Mouse (Mus musculus) limb, embryonic 13.5 days (tissue): ENCODE measurements around the gene Gm28043. TPM values are rescaled to one million over a fixed set of nuclear protein-coding genes. Genes with fewer than 3 reads are reported as not detected.
"Not testable (repeated sequence)": the region's sequence is repeated elsewhere in the genome, so short reads cannot be mapped to it uniquely, and the experiment has no call there.

ENCODE experiments used
- ATAC-seq: fragments of 200-750 bp; cut with Nextera tagmentation; 2 replicates; pipeline ENCODE4 v1.8.0; 2017; ENCODE audit warnings: low read depth, moderate number of reproducible peaks, moderate TSS enrichment; ENCODE audit not compliant: low FRiP score
- H3K27ac ChIP-seq: fragments of 300-500 bp; sonication (generic); 2 replicates; pipeline ENCODE4 v1.5.1; 2015; ENCODE audit warnings: inconsistent platforms, mild to moderate bottlenecking, moderate library complexity
- H3K27me3 ChIP-seq: fragments of 300-500 bp; sonication (generic); 2 replicates; pipeline ENCODE4 v1.6.1; 2015; ENCODE audit warnings: mild to moderate bottlenecking, inconsistent platforms
- H3K36me3 ChIP-seq: fragments of 300-500 bp; sonication (generic); 2 replicates; pipeline ENCODE4 v1.6.1; 2015; ENCODE audit warnings: inconsistent platforms, mild to moderate bottlenecking, moderate library complexity
- H3K4me1 ChIP-seq: fragments of 300-500 bp; sonication (generic); 2 replicates; pipeline ENCODE4 v1.6.1; 2015; ENCODE audit warnings: inconsistent platforms
- H3K4me2 ChIP-seq: fragments of 300-500 bp; sonication (generic); replicated peaks from 2 replicates; pipeline ENCODE4 v1.6.1; 2015; ENCODE audit warnings: inconsistent platforms, mild to moderate bottlenecking, moderate library complexity
- H3K4me3 ChIP-seq: fragments of 300-500 bp; sonication (generic); 2 replicates; pipeline ENCODE4 v1.5.1; 2015; ENCODE audit warnings: moderate library complexity, mild to moderate bottlenecking, inconsistent platforms
- H3K9ac ChIP-seq: fragments of 300-500 bp; sonication (generic); 2 replicates; pipeline ENCODE4 v1.6.1; 2015; ENCODE audit warnings: mild to moderate bottlenecking, inconsistent platforms
- H3K9me3 ChIP-seq: fragments of 300-500 bp; sonication (generic); 2 replicates; pipeline ENCODE4 v1.6.1; 2016; ENCODE audit warnings: inconsistent platforms
- WGBS: fragments of 180-500 bp; shearing (Covaris S2); methylation state at CpG from one replicate; pipeline ENCODE4 v1.1.7; 2015; 5-methylcytosine and 5-hydroxymethylcytosine counted together
- polyA plus RNA-seq: library from polyadenylated mRNA; unstranded; fragments of >200 nt; fragmentation: Nextera tagmentation; extraction: Ambion mirVana; gene quantifications from 2 replicates; pipeline ENCODE4 v1.2.1, GENCODE M21; 2015

Gm28043 gene
- polyA plus RNA-seq, 1 experiment from 2014 or later: 3.1 TPM

DNA sequence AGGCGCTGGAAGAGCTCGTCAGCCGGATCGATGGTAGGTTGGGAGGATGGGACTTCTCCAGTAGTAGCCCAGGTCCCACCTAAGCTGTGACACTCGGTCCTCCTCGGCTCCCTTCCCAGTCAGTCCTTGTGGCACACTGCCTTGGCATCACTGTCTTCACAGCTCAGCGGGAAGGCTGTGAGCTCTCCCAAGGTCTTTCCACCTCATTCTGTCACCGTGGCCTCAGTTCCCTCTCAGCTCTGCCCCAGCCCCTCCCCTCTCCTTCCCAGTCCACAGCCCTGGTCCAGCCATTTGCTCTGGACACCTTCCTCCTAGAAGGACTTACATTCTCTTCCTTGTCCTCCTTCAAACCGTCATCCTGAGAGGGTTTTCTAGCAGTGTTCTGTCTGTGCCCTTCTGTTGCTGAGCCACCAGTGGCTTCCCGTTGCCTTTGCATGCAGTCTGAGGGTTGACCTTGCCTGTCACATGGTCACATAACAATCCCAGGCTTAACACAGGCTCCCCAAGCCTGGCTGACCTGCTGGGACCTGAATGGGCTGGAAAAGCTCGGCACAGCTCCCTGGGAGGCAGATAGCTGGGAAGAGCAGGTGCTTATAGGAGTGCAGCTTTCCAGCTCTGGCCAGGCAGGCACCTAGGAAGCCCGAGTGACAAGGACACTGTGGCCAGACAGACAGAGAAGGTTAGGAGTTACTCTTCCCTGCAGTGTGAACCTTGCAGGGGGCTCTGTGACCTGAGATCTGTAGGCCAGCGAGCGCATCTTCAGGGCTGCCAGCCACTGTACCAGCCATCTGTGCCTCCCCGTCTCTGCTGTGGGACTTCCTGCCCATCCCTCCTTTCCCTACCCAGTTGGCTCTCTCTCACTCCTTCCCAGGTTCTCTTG is 18.5 kb upstream of the Gm28043 start:
- ATAC-seq: no peak
- 84% methylated on average over 15 of the region's 15 CpGs for WGBS
- Histone ChIP-seq H3K4me2 (no peak overlapping the region), H3K9ac (no peak overlapping the region), H3K27me3 (no peaks in the 10 kb centered on the region), H3K9me3 (no peaks in the 10 kb centered on the region), H3K4me3 (no peak overlapping the region), H3K27ac (no peak overlapping the region), H3K4me1 (no peaks in the 10 kb centered on the region), H3K36me3 (peaks cover 86% of the 10 kb centered on the region)

DNA sequence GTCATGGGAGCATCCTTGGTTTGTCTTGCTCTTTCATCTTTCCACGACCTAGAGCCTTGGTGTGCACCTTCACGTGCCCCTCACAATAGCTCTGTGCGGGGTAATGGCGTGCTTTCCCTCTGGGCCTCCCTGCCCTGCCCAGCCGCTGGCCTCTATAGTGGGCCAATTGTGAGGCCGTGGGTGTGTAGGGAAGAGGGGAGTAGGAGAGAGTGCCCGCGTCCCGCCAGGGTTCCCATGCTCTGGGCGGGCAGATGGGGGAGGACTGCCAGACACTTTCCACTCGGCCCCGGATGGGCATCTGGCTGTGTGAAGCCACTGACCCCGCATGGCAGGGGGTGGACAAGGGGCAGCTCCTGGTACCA is 17.9 kb upstream of the Gm28043 start:
- H3K27ac ChIP-seq: no peak overlapping the region
- H3K27me3 ChIP-seq: no peaks in the 10 kb centered on the region
- no peak overlapping the region for H3K4me2 ChIP-seq
- H3K9me3 ChIP-seq: no peaks in the 10 kb centered on the region
- peaks cover 88% of the 10 kb centered on the region for H3K36me3 ChIP-seq
- H3K4me3 ChIP-seq: no peak overlapping the region
- WGBS: 83% methylated on average over 13 of the region's 13 CpGs
- H3K4me1 ChIP-seq: no peaks in the 10 kb centered on the region
- ATAC-seq: no peak
- no peak overlapping the region for H3K9ac ChIP-seq

- Histone ChIP-seq H3K4me1 (no peaks in the 10 kb centered on the region), H3K27ac (no peak overlapping the region), H3K4me2 (no peak overlapping the region), H3K36me3 (peaks cover 93% of the 10 kb centered on the region), H3K9me3 (0 out of 2 replicates have a peak, but pooled peaks cover 3% of the 10 kb centered on the region), H3K9ac (no peak overlapping the region), H3K4me3 (no peak overlapping the region), H3K27me3 (no peaks in the 10 kb centered on the region)
- no peak for ATAC-seq
- WGBS: 93% methylated on average over 14 of the region's 14 CpGs
Observed at GRCm38 (mm10) chr17:29599051-29599450, 15.6 kb upstream of the Gm28043 start.

DNA sequence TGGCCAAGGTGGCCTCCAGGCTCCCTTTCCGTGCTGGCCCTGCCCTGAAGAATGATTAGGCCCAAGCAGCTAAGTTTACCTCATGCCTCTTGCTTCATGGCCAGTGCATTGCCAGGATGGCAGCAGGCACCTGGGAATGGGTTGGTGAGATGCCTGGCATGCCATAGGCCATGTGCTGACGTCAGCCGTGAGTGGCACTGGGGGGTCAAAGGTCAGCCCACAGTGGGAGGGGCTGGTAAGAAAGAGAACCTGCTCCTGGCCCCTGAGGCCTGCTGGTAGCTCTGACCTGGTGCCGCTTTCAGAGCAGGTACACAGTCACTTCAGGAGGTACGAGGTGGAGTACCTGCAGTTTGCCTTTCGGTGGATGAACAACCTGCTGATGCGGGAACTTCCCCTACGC is 15.1 kb upstream of the Gm28043 start:
- Histone ChIP-seq H3K36me3 (peaks cover 91% of the 10 kb centered on the region), H3K4me2 (no peak overlapping the region), H3K27me3 (no peaks in the 10 kb centered on the region), H3K27ac (no peak overlapping the region), H3K4me3 (no peak overlapping the region), H3K4me1 (no peaks in the 10 kb centered on the region), H3K9me3 (0 out of 2 replicates have a peak, but pooled peaks cover 3% of the 10 kb centered on the region), H3K9ac (no peak overlapping the region)
- no peak for ATAC-seq
- WGBS: 78% methylated on average over 8 of the region's 8 CpGs

- 74% methylated on average over 4 of the region's 4 CpGs for WGBS
- ATAC-seq: no peak
- H3K4me2 ChIP-seq: no peak overlapping the region
Observed at GRCm38 (mm10) chr17:29601391-29601790, 13.3 kb upstream of the Gm28043 start.

DNA sequence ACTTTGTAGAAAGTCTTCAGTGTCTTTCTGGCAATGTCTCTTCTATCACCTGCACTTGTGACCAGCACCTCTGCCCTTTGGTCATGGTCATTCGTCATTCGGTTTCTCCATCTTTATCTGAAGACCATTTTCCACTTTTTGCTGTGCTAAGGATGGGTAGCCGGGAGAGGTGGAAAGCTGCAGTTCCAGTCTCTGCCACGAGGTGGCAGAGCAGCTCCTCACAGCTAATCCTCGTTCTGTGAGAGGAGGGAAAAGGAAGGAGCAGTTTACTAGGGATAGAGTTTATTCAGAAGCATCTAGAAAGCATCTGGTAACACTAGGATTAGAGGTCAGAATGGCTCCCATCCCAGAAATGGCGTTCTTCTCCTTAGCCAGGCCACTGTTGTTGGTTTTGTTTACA is 11.4 kb upstream of the Gm28043 start:
- no peak overlapping the region for H3K4me3 ChIP-seq
- no peak overlapping the region for H3K27ac ChIP-seq
- no peak overlapping the region for H3K4me2 ChIP-seq
- no peaks in the 10 kb centered on the region for H3K27me3 ChIP-seq
- peaks cover 81% of the 10 kb centered on the region for H3K36me3 ChIP-seq
- 0 out of 2 replicates have a peak, but pooled peaks cover 3% of the 10 kb centered on the region for H3K9me3 ChIP-seq
- ATAC-seq: 0 out of 2 replicates have a peak, but pooled peaks have one; percentile 22
- H3K9ac ChIP-seq: no peak overlapping the region
- no peaks in the 10 kb centered on the region for H3K4me1 ChIP-seq
- WGBS: 22% methylated on average over 6 of the region's 6 CpGs

More at GRCm38 (mm10) chr17:29601391-29601790, 13.3 kb upstream of the Gm28043 start:
- Histone ChIP-seq H3K9me3 (0 out of 2 replicates have a peak, but pooled peaks cover 3% of the 10 kb centered on the region), H3K4me3 (no peak overlapping the region), H3K9ac (no peak overlapping the region), H3K4me1 (no peaks in the 10 kb centered on the region), H3K27me3 (no peaks in the 10 kb centered on the region), H3K27ac (no peak overlapping the region), H3K36me3 (peaks cover 89% of the 10 kb centered on the region)

GRCm38 (mm10) chr17:29613453-29613852 is 1.2 kb upstream of the Gm28043 start:
- H3K27me3 ChIP-seq, H3K4me2 ChIP-seq, H3K36me3 ChIP-seq, H3K9me3 ChIP-seq, H3K27ac ChIP-seq, H3K9ac ChIP-seq, H3K4me3 ChIP-seq, ATAC-seq: not testable (repeated sequence)
- peaks cover 24% of the 10 kb centered on the region for H3K4me1 ChIP-seq
- WGBS: 84% methylated on average over 5 of the region's 5 CpGs

- Histone ChIP-seq H3K4me2 (peak overlapping the region; percentile 72), H3K4me1 (peaks cover 24% of the 10 kb centered on the region), H3K9ac (peak overlapping the region; percentile 99), H3K27me3 (no peaks in the 10 kb centered on the region), H3K27ac (peak overlapping the region; percentile 97), H3K9me3 (no peaks in the 10 kb centered on the region), H3K36me3 (peaks cover 18% of the 10 kb centered on the region), H3K4me3 (peak overlapping the region; percentile 99)
- ATAC-seq: no peak
- WGBS: under 1% methylated on average over 43 of the region's 43 CpGs
Observed at GRCm38 (mm10) chr17:29615024-29615551, 412 bp downstream of the Gm28043 start.

DNA sequence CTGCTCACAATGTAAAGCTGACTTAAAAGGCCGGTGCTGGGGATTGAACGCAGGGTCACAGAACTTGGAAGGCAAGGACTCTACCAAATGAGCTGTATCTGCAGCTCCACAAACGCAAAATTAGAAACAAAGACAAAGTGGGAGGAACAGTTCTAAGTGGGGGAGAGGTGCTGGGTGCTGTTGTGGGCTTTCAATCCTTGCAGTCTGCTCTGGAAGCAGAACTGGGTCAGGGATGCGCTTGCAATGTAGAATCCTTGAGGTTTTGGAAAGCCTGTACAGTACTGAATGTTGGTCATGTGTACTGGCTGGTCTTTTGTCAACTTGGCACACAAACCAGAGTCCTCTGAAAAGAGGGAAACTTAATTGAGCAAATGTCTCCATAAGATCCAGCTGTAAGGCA is 940 bp downstream of the Gm28043 start:
- 0 out of 2 replicates have a peak overlapping the region, but pooled peaks have one; percentile 97 for H3K27ac ChIP-seq
- peaks cover 20% of the 10 kb centered on the region for H3K36me3 ChIP-seq
- no peak for ATAC-seq
- H3K27me3 ChIP-seq: no peaks in the 10 kb centered on the region
- WGBS: 9% methylated on average over 4 of the region's 4 CpGs
- H3K4me1 ChIP-seq: peaks cover 24% of the 10 kb centered on the region
- H3K4me3 ChIP-seq: peak overlapping the region; percentile 99
- H3K9me3 ChIP-seq: no peaks in the 10 kb centered on the region
- H3K4me2 ChIP-seq: peak overlapping the region; percentile 72
- H3K9ac ChIP-seq: peak overlapping the region; percentile 99

DNA sequence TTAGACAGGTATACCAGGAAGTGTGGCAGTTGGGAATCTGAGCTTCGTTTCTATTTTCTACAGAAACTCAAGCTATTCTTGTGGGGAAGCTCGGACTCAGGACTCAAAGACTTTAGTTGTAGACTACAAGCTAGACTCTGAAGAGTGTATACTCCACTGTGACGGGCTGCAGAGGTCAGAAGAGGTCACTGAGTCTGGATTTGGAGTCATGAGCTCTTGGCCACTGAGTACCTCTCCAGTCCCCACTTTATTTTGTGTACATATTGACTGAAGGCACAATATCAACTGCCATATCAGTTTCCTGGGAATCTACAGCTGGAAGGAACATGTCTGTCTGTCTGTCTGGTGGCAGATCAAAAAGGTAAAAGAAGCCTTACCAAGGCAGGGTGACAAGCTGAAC is 4.6 kb downstream of the Gm28043 start:
- 85% methylated on average over 3 of the region's 3 CpGs for WGBS
- ATAC-seq: no peak
- Histone ChIP-seq H3K9me3 (no peaks in the 10 kb centered on the region), H3K36me3 (peaks cover 56% of the 10 kb centered on the region), H3K9ac (no peak overlapping the region), H3K4me3 (no peak overlapping the region), H3K27ac (no peak overlapping the region), H3K4me1 (peaks cover 21% of the 10 kb centered on the region), H3K4me2 (no peak overlapping the region), H3K27me3 (no peaks in the 10 kb centered on the region)

DNA sequence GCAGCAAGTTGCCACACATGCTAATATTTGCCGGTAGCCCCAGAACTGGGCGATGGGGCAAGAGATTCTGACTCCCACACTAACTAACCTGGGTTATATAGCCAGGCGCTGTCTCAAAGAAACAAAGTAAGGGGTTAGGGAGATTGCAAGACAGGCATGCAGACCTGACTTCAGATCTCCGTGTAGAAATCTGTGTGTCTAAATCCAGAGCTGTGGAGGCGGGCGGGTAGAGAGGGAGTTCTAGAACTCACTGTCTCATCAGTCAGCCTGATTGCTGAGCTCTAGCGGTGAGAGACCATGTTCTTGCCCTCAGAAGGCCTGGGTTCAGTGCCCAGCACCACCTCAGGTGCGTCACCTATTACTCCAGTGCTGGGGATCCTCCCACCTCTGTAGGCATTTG is 8.8 kb downstream of the Gm28043 start:
- Histone ChIP-seq H3K4me3 (no peak overlapping the region), H3K4me1 (no peaks in the 10 kb centered on the region), H3K9me3 (no peaks in the 10 kb centered on the region), H3K36me3 (peaks cover 95% of the 10 kb centered on the region), H3K27me3 (no peaks in the 10 kb centered on the region), H3K4me2 (no peak overlapping the region), H3K9ac (no peak overlapping the region), H3K27ac (no peak overlapping the region)
- no peak for ATAC-seq
- 93% methylated on average over 8 of the region's 8 CpGs for WGBS

- H3K4me1 ChIP-seq: no peaks in the 10 kb centered on the region
- H3K9ac ChIP-seq: no peak overlapping the region
- peaks cover 96% of the 10 kb centered on the region for H3K36me3 ChIP-seq
- H3K27me3 ChIP-seq: no peaks in the 10 kb centered on the region
- ATAC-seq: no peak
- WGBS: 80% methylated on average over 9 of the region's 9 CpGs
- H3K27ac ChIP-seq: no peak overlapping the region
- H3K4me3 ChIP-seq: no peak overlapping the region
- H3K9me3 ChIP-seq: no peaks in the 10 kb centered on the region
- no peak overlapping the region for H3K4me2 ChIP-seq
Observed at GRCm38 (mm10) chr17:29627285-29627684, 12.6 kb downstream of the Gm28043 start.
